Mouse (Mus musculus) liver, embryonic 14.5 days (tissue): ENCODE measurements at regions not wholly inside any gene's neighbourhood (a gene's known extent, or its start where the extent isn't known, plus 50 kb on each side); places are given as distances from the start of the nearest gene placed in this dataset.

Source experiments
- ATAC-seq: fragments of 200-750 bp; cut with Nextera tagmentation; 2 replicates; pipeline ENCODE4 v1.8.0; 2017; ENCODE audit warnings: moderate number of reproducible peaks, mild to moderate bottlenecking, moderate library complexity; ENCODE audit not compliant: insufficient read depth
- DNase-seq, 3 experiments: peaks; one replicate each; pipeline ENCODE4 v3.0.0-alpha.2; 2012 to 2013; ENCODE audit warnings: low read depth in 3 of 3, low spot score in 3 of 3
- H3K27ac ChIP-seq: fragments of 300-500 bp; sonication (generic); 2 replicates; pipeline ENCODE4 v1.5.1; 2014; ENCODE audit warnings: moderate library complexity, mild to moderate bottlenecking, control low read depth, inconsistent platforms
- H3K27me3 ChIP-seq: fragments of 300-500 bp; sonication (generic); 2 replicates; pipeline ENCODE4 v1.6.1; 2014; ENCODE audit warnings: mild to moderate bottlenecking, low read length, moderate library complexity; ENCODE audit not compliant: control insufficient read depth, insufficient read depth
- H3K36me3 ChIP-seq: fragments of 300-500 bp; sonication (generic); replicated peaks from 2 replicates; pipeline ENCODE4 v1.6.1; 2014; ENCODE audit warnings: low read depth; ENCODE audit not compliant: control insufficient read depth, insufficient read depth
- H3K4me1 ChIP-seq, 2 experiments: fragments of 200-500 bp in 1 of 2; fragments of 300-500 bp in 1 of 2; sonication (generic) in 1 of 2; replicated peaks; 2 replicates each; pipeline ENCODE4 v1.6.1; 2012 to 2014; ENCODE audit warnings: antibody characterized with exemption in 1 of 2, inconsistent platforms in 1 of 2, low read length in 1 of 2; ENCODE audit not compliant: control insufficient read depth in 2 of 2, insufficient read depth in 2 of 2
- H3K4me2 ChIP-seq: fragments of 300-500 bp; sonication (generic); 2 replicates; pipeline ENCODE4 v1.6.1; 2014; ENCODE audit warnings: low read depth, mild to moderate bottlenecking, control low read depth, moderate library complexity
- H3K4me3 ChIP-seq, 2 experiments: fragments of 200-500 bp in 1 of 2; fragments of 300-500 bp in 1 of 2; sonication (generic) in 1 of 2; 2 replicates each; pipeline ENCODE4 v1.5.1; 2012 to 2014; ENCODE audit warnings: low read depth in 2 of 2, low read length in 2 of 2, mild to moderate bottlenecking in 2 of 2, control low read depth in 1 of 2, inconsistent platforms in 1 of 2, moderate library complexity in 1 of 2; ENCODE audit not compliant: insufficient read depth in 1 of 2
- H3K9ac ChIP-seq: fragments of 300-500 bp; sonication (generic); replicated peaks from 2 replicates; pipeline ENCODE4 v1.6.1; 2014; ENCODE audit warnings: mild to moderate bottlenecking, control low read depth, moderate library complexity
- H3K9me3 ChIP-seq: fragments of 300-500 bp; sonication (generic); 2 replicates; pipeline ENCODE4 v1.6.1; 2016; ENCODE audit warnings: low read length, mixed read lengths; ENCODE audit not compliant: control insufficient read depth
- CTCF ChIP-seq: IDR thresholded peaks from 2 replicates; pipeline ENCODE4 v1.5.1; 2016; ENCODE audit warnings: antibody characterized with exemption, low read depth, control low read depth
- EP300 ChIP-seq: IDR thresholded peaks from 2 replicates; pipeline ENCODE4 v1.6.1; 2016; ENCODE audit warnings: antibody characterized with exemption, low read depth
- WGBS: fragments of 180-500 bp; shearing (Covaris S2); extraction: QIAGEN DNeasy Blood & Tissue Kit; methylation state at CpG from one replicate; pipeline ENCODE4 v1.1.7; 2014; ENCODE audit not compliant: insufficient replicate concordance; 5-methylcytosine and 5-hydroxymethylcytosine counted together

DNA sequence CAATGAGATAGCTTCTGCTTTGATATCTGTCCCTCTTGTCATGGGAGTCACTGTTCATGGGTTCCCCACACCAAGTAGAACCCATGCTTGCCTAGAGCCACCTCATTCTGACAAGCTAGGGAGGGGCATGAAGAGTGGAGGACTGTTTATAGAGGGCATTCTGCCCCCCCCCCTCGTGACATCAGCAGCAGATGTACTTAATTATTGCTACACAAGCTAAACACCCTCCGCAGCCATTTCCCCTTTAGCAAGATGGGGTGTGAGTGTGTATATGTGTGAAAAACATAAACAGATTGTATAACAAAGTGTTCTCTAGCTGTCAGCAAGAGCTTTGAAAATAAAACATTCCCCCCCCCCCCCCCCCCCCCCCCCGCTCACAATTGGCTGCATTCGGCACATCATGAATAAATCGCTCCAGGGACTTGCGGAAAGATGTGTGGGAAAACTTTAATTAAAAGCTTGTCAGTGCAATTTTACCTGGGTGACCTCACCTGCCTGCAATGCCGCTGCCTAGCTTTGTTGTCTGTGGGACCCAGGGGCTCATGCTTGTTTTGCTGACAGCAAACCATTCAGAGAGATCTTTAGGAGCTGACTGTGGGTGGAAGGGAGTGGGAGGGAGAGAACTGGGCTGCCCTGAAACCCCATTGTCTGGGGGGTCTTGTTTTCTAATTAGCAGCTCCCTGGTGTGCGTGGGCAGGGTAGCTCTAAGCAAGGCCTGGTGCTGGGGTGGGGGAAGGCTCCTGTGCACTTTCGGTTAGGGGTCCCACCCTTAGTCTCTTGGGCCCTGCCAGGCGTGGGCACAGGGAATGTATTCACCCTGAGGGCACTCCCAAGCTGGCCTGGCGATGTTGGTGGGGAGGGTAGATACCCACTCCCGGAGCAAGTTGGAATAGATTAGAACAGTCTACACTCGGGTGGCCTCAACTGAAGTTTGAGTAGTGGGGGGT lies 63.4 kb downstream of the Irx2 start:
- 60% methylated on average over 13 of the region's 13 CpGs for WGBS
- H3K9me3 ChIP-seq, result no peaks in the 10 kb centered on the region
- ATAC-seq, result no peak

GRCm38 (mm10) chr13:72707469-72707868 lies 78.8 kb downstream of the Irx2 start:
- Histone ChIP-seq H3K9ac (no peak overlapping the region), H3K4me1 (no peaks in the 10 kb centered on the region), H3K4me3 (no peak overlapping the region), H3K27me3 (no peaks in the 10 kb centered on the region), H3K27ac (no peak overlapping the region), H3K4me2 (no peak overlapping the region), H3K36me3 (no peaks in the 10 kb centered on the region), H3K9me3 (no peaks in the 10 kb centered on the region)
- WGBS, result 53% methylated on average over 3 of the region's 3 CpGs
- no peak for ATAC-seq
- TF ChIP-seq CTCF (no peak), EP300 (no peak)
- no peak for DNase-seq

More for the DNA sequence above, 63.4 kb downstream of the Irx2 start:
- H3K27me3 ChIP-seq, result no peaks in the 10 kb centered on the region
- H3K36me3 ChIP-seq, result no peaks in the 10 kb centered on the region
- no peak for DNase-seq
- H3K27ac ChIP-seq, result no peak overlapping the region
- no peak overlapping the region for H3K9ac ChIP-seq
- no peak overlapping the region for H3K4me3 ChIP-seq
- TF ChIP-seq EP300 (no peak), CTCF (no peak)
- no peaks in the 10 kb centered on the region for H3K4me1 ChIP-seq
- no peak overlapping the region for H3K4me2 ChIP-seq

GRCm38 (mm10) chr13:72708728-72709127 lies 80.1 kb downstream of the Irx2 start:
- ATAC-seq (no peak), DNase-seq (no peak)
- Histone ChIP-seq H3K27me3 (no peaks in the 10 kb centered on the region), H3K9ac (no peak overlapping the region), H3K9me3 (no peaks in the 10 kb centered on the region), H3K4me1 (no peaks in the 10 kb centered on the region), H3K4me2 (no peak overlapping the region), H3K27ac (no peak overlapping the region), H3K36me3 (no peaks in the 10 kb centered on the region), H3K4me3 (no peak overlapping the region)
- 51% methylated on average over 2 of the region's 2 CpGs for WGBS
- TF ChIP-seq CTCF (no peak), EP300 (no peak)

- no peaks in the 10 kb centered on the region for H3K27me3 ChIP-seq
- TF ChIP-seq EP300, result no peak
- no peak for TF ChIP-seq CTCF
- H3K4me2 ChIP-seq, result no peak overlapping the region
- no peaks in the 10 kb centered on the region for H3K9me3 ChIP-seq
- no peaks in the 10 kb centered on the region for H3K36me3 ChIP-seq
- ATAC-seq (no peak), DNase-seq (no peak)
- no peak overlapping the region for H3K27ac ChIP-seq
- H3K9ac ChIP-seq, result no peak overlapping the region
- no peaks in the 10 kb centered on the region for H3K4me1 ChIP-seq
- 59% methylated on average over 5 of the region's 5 CpGs for WGBS
- no peak overlapping the region for H3K4me3 ChIP-seq
Measured at GRCm38 (mm10) chr13:72710051-72710450, 81.4 kb downstream of the Irx2 start.

DNA sequence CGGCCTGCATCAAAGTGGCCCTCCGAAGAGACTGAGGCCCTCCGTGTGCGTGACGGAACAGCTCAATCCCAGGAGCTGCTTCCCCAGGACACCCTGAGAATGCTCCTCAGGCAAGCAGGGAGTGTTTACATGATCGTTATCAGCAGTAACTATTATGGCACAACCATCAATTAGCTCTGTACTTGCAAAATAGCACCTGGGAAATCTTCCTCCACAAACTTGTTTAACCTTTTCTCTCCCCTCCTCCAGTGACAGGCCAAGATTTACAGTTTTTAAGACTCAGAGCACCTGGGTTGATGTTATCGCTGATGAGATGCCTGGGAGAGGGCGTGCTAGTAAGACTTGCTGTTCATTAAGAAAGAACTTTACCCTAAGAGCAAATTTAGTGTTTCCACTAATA lies 82.5 kb downstream of the Irx2 start:
- Histone ChIP-seq H3K4me2 (no peak overlapping the region), H3K9ac (no peak overlapping the region), H3K9me3 (no peaks in the 10 kb centered on the region), H3K27me3 (no peaks in the 10 kb centered on the region), H3K36me3 (no peaks in the 10 kb centered on the region), H3K4me3 (no peak overlapping the region), H3K27ac (no peak overlapping the region), H3K4me1 (no peaks in the 10 kb centered on the region)
- ATAC-seq (no peak), DNase-seq (no peak)
- no peak for TF ChIP-seq CTCF
- no peak for TF ChIP-seq EP300
- WGBS, result 38% methylated on average over 8 of the region's 8 CpGs
